In the genomic region with DNA sequence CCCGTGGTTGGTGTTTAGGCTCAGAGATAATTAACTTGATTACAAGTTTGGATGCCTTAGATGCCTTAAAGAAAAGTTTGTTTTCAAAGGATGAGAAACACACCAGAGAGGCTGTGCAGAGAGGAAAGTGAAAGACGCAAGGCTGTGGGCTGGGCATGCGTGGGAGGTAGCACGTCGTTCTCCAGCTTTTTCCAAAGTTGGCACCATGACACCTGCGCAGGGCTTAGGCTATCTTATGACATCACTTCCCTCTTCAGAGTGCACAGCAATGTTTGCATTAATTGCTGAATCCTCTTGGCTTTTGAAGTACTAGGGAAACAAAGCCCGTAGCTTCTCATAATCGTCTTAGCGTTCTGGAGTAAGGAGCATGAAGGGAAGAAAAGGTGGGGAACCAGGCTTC, we compare ENCODE assay signal across 22 mouse cellular contexts. TPM values are rescaled to one million over a fixed set of nuclear protein-coding genes. Genes with fewer than 3 reads are reported as not detected.
DNase-seq lines count a peak whose midpoint lies in the region; ATAC-seq and TF ChIP-seq lines count a peak whose summit lies in the region.
"Had no signal": no experiment of that assay in that cellular context is flagged by ENCODE, and none has a peak within 500 bp of the region (broad histone marks: within the 10 kb centered on the region; RNA-seq: fewer than 3 reads in every experiment).

No protein-coding gene starts in this region.

- no peaks in the 10 kb centered on the region for H3K27me3 ChIP-seq in embryonic facial prominence, embryonic 15.5 days
- no peaks in the 10 kb centered on the region for H3K27me3 ChIP-seq in lung, embryonic 15.5 days
- H3K27me3 ChIP-seq in thymus, adult 2 months (ENCODE audit: control insufficient read depth, insufficient read depth, low read length), result no peaks in the 10 kb centered on the region
- H3K27me3 ChIP-seq in hindbrain, embryonic 14.5 days (ENCODE audit: control insufficient read depth, insufficient read depth, low read length), result no peaks in the 10 kb centered on the region
- H3K27me3 ChIP-seq: embryonic facial prominence, embryonic 12.5 days; forebrain, embryonic 12.5 days; heart, embryonic 13.5 days; kidney, embryonic 15.5 days; liver, embryonic 13.5 days; neural tube, embryonic 13.5 days had no signal

- no peak for ATAC-seq in embryonic facial prominence, embryonic 15.5 days (ENCODE audit: insufficient number of reproducible peaks, low FRiP score, low TSS enrichment, low read depth)
- ATAC-seq in lung, embryonic 15.5 days (ENCODE audit: borderline replicate concordance, extremely low read depth, low FRiP score, low TSS enrichment), result no peak
- ATAC-seq in hindbrain, embryonic 14.5 days (ENCODE audit: low FRiP score), result no peak
- ATAC-seq: inflammation-experienced regulatory T-cells, adult 6 months had no signal

- peak overlapping the region; percentile 0; the same call in 1 of the 2 replicates for H3K4me2 ChIP-seq in embryonic facial prominence, embryonic 15.5 days (replicated peaks)
- H3K4me2 ChIP-seq in lung, embryonic 15.5 days, result peak overlapping the region; percentile 13; the same call in 1 of the 2 replicates
- no peak overlapping the region for H3K4me2 ChIP-seq in hindbrain, embryonic 14.5 days (replicated peaks)
- H3K4me2 ChIP-seq: embryonic facial prominence, embryonic 12.5 days; forebrain, embryonic 12.5 days; heart, embryonic 13.5 days; kidney, embryonic 15.5 days; liver, embryonic 13.5 days; neural tube, embryonic 13.5 days had no signal

- no peak for TF ChIP-seq CTCF in thymus, adult 2 months (IDR thresholded peaks at IDR 0.05; ENCODE audit: borderline replicate concordance, control insufficient read depth, extremely low read depth, insufficient read depth, low read length, poor library complexity)

- no peak overlapping the region for H3K27ac ChIP-seq in embryonic facial prominence, embryonic 15.5 days (replicated peaks)
- H3K27ac ChIP-seq in lung, embryonic 15.5 days, result no peak overlapping the region
- H3K27ac ChIP-seq in thymus, adult 2 months (ENCODE audit: control insufficient read depth, insufficient read depth, low read length), result no peak overlapping the region
- H3K27ac ChIP-seq in hindbrain, embryonic 14.5 days, result no peak overlapping the region
- H3K27ac ChIP-seq: embryonic facial prominence, embryonic 12.5 days; forebrain, embryonic 12.5 days; heart, embryonic 13.5 days; kidney, embryonic 15.5 days; layer of hippocampus, adult 2 months; liver, embryonic 13.5 days; neural tube, embryonic 13.5 days had no signal

- no peaks in the 10 kb centered on the region for H3K9me3 ChIP-seq in embryonic facial prominence, embryonic 15.5 days (replicated peaks)
- no peaks in the 10 kb centered on the region for H3K9me3 ChIP-seq in lung, embryonic 15.5 days
- H3K9me3 ChIP-seq in hindbrain, embryonic 14.5 days (ENCODE audit: control insufficient read depth, low read length), result no peaks in the 10 kb centered on the region
- H3K9me3 ChIP-seq: embryonic facial prominence, embryonic 12.5 days; forebrain, embryonic 12.5 days; heart, embryonic 13.5 days; kidney, embryonic 15.5 days; liver, embryonic 13.5 days; neural tube, embryonic 13.5 days had no signal

- no peak overlapping the region for H3K4me3 ChIP-seq in embryonic facial prominence, embryonic 15.5 days (replicated peaks)
- H3K4me3 ChIP-seq in lung, embryonic 15.5 days, result no peak overlapping the region
- H3K4me3 ChIP-seq in thymus, adult 2 months (ENCODE audit: control insufficient read depth, insufficient read depth, low read length), result no peak overlapping the region
- no peak overlapping the region for H3K4me3 ChIP-seq in hindbrain, embryonic 14.5 days (replicated peaks; ENCODE audit: low read length)
- H3K4me3 ChIP-seq: embryonic facial prominence, embryonic 12.5 days; forebrain, embryonic 12.5 days; heart, embryonic 13.5 days; kidney, embryonic 15.5 days; layer of hippocampus, adult 2 months; liver, embryonic 13.5 days; neural tube, embryonic 13.5 days had no signal

- no peak for TF ChIP-seq POLR2A in thymus, adult 2 months (IDR thresholded peaks at IDR 0.05; ENCODE audit: control insufficient read depth, extremely low read depth, insufficient read depth, low read length, poor library complexity)

- peak; percentile 17 to 26 for DNase-seq in heart, adult 18-20 months
- DNase-seq in heart, adult 8-10 months (ENCODE audit: low spot score), result no peak
- peak; percentile 46 to 48 for DNase-seq in right cerebral cortex, adult 2 months (ENCODE audit: low spot score in 2 of 2)
- no peak for DNase-seq in thymus, adult 2 months
- no peak for DNase-seq in hindbrain, embryonic 14.5 days (ENCODE audit: low spot score)
- DNase-seq: cerebellum, postnatal 25 days; gastrocnemius, postnatal 10 days; liver, embryonic 13.5 days had no signal

- no peak overlapping the region for H3K9ac ChIP-seq in embryonic facial prominence, embryonic 15.5 days
- no peak overlapping the region for H3K9ac ChIP-seq in lung, embryonic 15.5 days
- no peak overlapping the region for H3K9ac ChIP-seq in hindbrain, embryonic 14.5 days
- H3K9ac ChIP-seq: embryonic facial prominence, embryonic 12.5 days; forebrain, embryonic 12.5 days; heart, embryonic 13.5 days; kidney, embryonic 15.5 days; liver, embryonic 13.5 days; neural tube, embryonic 13.5 days had no signal

- no peaks in the 10 kb centered on the region for H3K4me1 ChIP-seq in embryonic facial prominence, embryonic 15.5 days
- H3K4me1 ChIP-seq in lung, embryonic 15.5 days, result 0 out of 2 replicates have a peak, but pooled peaks cover 8% of the 10 kb centered on the region
- H3K4me1 ChIP-seq in thymus, adult 2 months (replicated peaks; ENCODE audit: control insufficient read depth, insufficient read depth, low read length), result no peaks in the 10 kb centered on the region
- no peaks in the 10 kb centered on the region for H3K4me1 ChIP-seq in hindbrain, embryonic 14.5 days (replicated peaks; ENCODE audit: control insufficient read depth, insufficient read depth, low read length)
- H3K4me1 ChIP-seq: heart, embryonic 13.5 days; liver, embryonic 13.5 days; neural tube, embryonic 13.5 days had no signal

- H3K36me3 ChIP-seq in embryonic facial prominence, embryonic 15.5 days, result no peaks in the 10 kb centered on the region
- no peaks in the 10 kb centered on the region for H3K36me3 ChIP-seq in lung, embryonic 15.5 days
- no peaks in the 10 kb centered on the region for H3K36me3 ChIP-seq in thymus, adult 2 months (ENCODE audit: control insufficient read depth, insufficient read depth, low read length)
- H3K36me3 ChIP-seq in hindbrain, embryonic 14.5 days (replicated peaks; ENCODE audit: control insufficient read depth, insufficient read depth), result no peaks in the 10 kb centered on the region
- H3K36me3 ChIP-seq: embryonic facial prominence, embryonic 12.5 days; forebrain, embryonic 12.5 days; heart, embryonic 13.5 days; kidney, embryonic 15.5 days; liver, embryonic 13.5 days; neural tube, embryonic 13.5 days had no signal

- 54% methylated on average over 9 of the region's 9 CpGs for WGBS in embryonic facial prominence, embryonic 15.5 days
- 54% methylated on average over 9 of the region's 9 CpGs for WGBS in lung, embryonic 15.5 days
- 77% methylated on average over 9 of the region's 9 CpGs for WGBS in thymus, adult 2 months
- WGBS in hindbrain, embryonic 14.5 days, result 84% methylated on average over 9 of the region's 9 CpGs

RNA-seq across cellular contexts. Expression of a gene that starts 34.1 kb away (rescaled TPM):
- not detected for total RNA-seq in heart, adult 18-20 months (2021)
- under 1 TPM in 1 of 4 experiments, not detected in 3; 0.37 TPM for total RNA-seq in heart, adult 8-10 months (2022)
- polyA plus RNA-seq in embryonic facial prominence, embryonic 15.5 days (2015; fragmentation: Nextera tagmentation; extraction: Ambion mirVana), result 0.20 and 0.25 TPM in 2 replicates
- not detected in 2 replicates for polyA plus RNA-seq in lung, embryonic 15.5 days (2015; fragmentation: Nextera tagmentation; extraction: Ambion mirVana)
- not detected in 2 replicates for polyA plus RNA-seq in thymus, adult 2 months (2012; rRNA removed)
- polyA plus RNA-seq in hindbrain, embryonic 14.5 days (2014; fragmentation: Nextera tagmentation; extraction: Ambion mirVana), result not detected in 2 replicates
- total RNA-seq: hematopoietic stem cell, adult 5-6 weeks; layer of hippocampus, adult 2 months; megakaryocyte, adult 5-6 weeks; midbrain, postnatal 0 days had no signal
- polyA plus RNA-seq: C2C12; embryonic facial prominence, embryonic 12.5 days; forebrain, embryonic 12.5 days; heart, embryonic 13.5 days; kidney, embryonic 15.5 days; limb, embryonic 11.5 days; liver, embryonic 13.5 days; midbrain, postnatal 0 days; neural tube, embryonic 13.5 days had no signal

Comparison
In these comparisons a context has a peak if more than half of its experiments do, and no peak if none do; other contexts are left out.
1. DNase-seq: peak in heart, adult 18-20 months (2 of 2) and right cerebral cortex, adult 2 months (2 of 2); none in heart, adult 8-10 months (single experiment), thymus, adult 2 months (single experiment) and hindbrain, embryonic 14.5 days (single experiment).